Mouse (Mus musculus) forebrain, embryonic 15.5 days (tissue): Measurements from ENCODE around the gene Dab2. TPM values are rescaled to one million over a fixed set of nuclear protein-coding genes. Genes with fewer than 3 reads are reported as not detected.

Experiments
- ATAC-seq: fragments of 200-750 bp; cut with Nextera tagmentation; replicated peaks from 2 replicates; pipeline ENCODE4 v1.8.0; 2017; ENCODE audit warnings: mild to moderate bottlenecking, moderate TSS enrichment, moderate library complexity
- H3K27ac ChIP-seq: fragments of 300-500 bp; sonication (generic); replicated peaks from 2 replicates; pipeline ENCODE4 v1.5.1; 2015; ENCODE audit warnings: mild to moderate bottlenecking, inconsistent platforms
- H3K27me3 ChIP-seq: fragments of 300-500 bp; sonication (generic); 2 replicates; pipeline ENCODE4 v1.6.1; 2015; ENCODE audit warnings: inconsistent platforms
- H3K36me3 ChIP-seq: fragments of 300-500 bp; sonication (generic); 2 replicates; pipeline ENCODE4 v1.6.1; 2015; ENCODE audit warnings: mild to moderate bottlenecking, inconsistent platforms
- H3K4me1 ChIP-seq: fragments of 300-500 bp; sonication (generic); 2 replicates; pipeline ENCODE4 v1.6.1; 2015; ENCODE audit warnings: inconsistent platforms
- H3K4me2 ChIP-seq: fragments of 300-500 bp; sonication (generic); replicated peaks from 2 replicates; pipeline ENCODE4 v1.6.1; 2015; ENCODE audit warnings: mild to moderate bottlenecking, inconsistent platforms
- H3K4me3 ChIP-seq: fragments of 300-500 bp; sonication (generic); 2 replicates; pipeline ENCODE4 v1.5.1; 2015; ENCODE audit warnings: mild to moderate bottlenecking, inconsistent platforms
- H3K9ac ChIP-seq: fragments of 300-500 bp; sonication (generic); replicated peaks from 2 replicates; pipeline ENCODE4 v1.6.1; 2015; ENCODE audit warnings: mild to moderate bottlenecking, inconsistent platforms
- H3K9me3 ChIP-seq: fragments of 300-500 bp; sonication (generic); 2 replicates; pipeline ENCODE4 v1.6.1; 2016; ENCODE audit warnings: inconsistent platforms
- WGBS: fragments of 180-500 bp; shearing (Covaris S2); methylation state at CpG from one replicate; pipeline ENCODE4 v1.1.7; 2015; ENCODE audit warnings: mixed read lengths; 5-methylcytosine and 5-hydroxymethylcytosine counted together
- polyA plus RNA-seq: library from polyadenylated mRNA; unstranded; fragments of >200 nt; fragmentation: Nextera tagmentation; extraction: Ambion mirVana; gene quantifications from 2 replicates; pipeline ENCODE4 v1.2.1, GENCODE M21; 2015

The Dab2 gene
- polyA plus RNA-seq, 1 experiment from 2014 or later: 10.4 TPM

DNA sequence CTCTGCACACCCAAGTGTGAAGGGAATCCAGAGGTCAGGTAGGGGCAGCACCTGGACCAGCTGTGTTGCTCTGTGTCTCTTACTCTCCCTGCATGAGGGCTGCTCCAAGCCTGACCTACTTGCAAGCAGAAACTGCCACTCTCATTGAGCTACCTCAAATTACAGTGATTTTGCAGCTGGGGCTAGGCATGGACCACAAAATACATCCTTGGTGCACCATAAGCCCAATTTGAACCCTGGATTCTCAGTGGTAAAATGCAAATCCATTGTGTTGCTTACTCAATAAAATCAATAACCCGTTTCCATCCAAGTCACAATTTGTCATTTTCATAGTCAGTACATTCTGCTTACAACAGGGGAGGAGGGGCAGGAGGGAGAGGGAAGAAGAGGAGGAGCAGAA is 85.7 kb downstream of the Dab2 start:
- H3K4me2 ChIP-seq: no peak overlapping the region
- H3K27ac ChIP-seq: no peak overlapping the region
- no peak overlapping the region for H3K9ac ChIP-seq
- H3K4me1 ChIP-seq: peaks cover 17% of the 10 kb centered on the region
- no peaks in the 10 kb centered on the region for H3K36me3 ChIP-seq
- WGBS: 31% methylated on average over 1 of the region's 1 CpGs
- no peaks in the 10 kb centered on the region for H3K9me3 ChIP-seq
- no peaks in the 10 kb centered on the region for H3K27me3 ChIP-seq
- no peak for ATAC-seq
- H3K4me3 ChIP-seq: no peak overlapping the region

DNA sequence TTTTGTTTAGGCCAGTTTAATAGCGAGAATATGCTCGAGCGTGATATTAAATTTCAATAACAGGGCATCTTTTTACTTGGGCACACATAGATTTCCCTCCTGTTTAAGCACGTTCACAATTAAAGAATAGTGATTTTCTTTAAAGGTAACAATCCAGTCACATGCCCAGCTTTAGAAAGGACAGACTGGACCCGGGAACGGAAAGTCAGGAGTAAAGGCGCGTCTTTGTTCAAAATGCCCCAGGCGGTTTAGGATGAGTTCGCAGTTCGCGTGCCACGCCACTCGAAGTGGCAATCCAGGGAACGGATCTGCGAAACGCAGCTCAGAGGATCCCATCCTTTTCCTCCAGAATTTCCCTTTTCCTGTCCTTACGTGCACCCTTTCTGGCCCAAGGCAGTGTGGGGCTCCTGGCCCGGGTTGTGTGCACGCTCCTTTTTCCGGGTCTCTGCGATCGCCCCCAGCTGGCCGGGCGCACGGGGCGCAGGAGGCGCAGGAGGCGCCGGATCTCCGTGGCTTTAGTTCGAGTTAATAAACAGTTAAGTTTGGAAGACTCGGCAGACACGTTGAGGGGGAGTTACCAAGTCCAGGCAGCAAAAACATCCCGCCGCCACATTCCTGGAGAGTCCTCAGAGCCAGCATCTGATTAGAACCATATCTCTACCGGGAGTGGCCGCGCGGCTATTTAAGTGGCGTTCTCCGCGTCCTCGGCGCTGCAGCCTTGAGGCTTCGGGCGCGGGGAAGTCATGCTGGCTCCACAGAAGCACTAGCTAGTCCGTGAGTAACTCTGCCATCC is 86.8 kb downstream of the Dab2 start:
- H3K36me3 ChIP-seq: no peaks in the 10 kb centered on the region

DNA sequence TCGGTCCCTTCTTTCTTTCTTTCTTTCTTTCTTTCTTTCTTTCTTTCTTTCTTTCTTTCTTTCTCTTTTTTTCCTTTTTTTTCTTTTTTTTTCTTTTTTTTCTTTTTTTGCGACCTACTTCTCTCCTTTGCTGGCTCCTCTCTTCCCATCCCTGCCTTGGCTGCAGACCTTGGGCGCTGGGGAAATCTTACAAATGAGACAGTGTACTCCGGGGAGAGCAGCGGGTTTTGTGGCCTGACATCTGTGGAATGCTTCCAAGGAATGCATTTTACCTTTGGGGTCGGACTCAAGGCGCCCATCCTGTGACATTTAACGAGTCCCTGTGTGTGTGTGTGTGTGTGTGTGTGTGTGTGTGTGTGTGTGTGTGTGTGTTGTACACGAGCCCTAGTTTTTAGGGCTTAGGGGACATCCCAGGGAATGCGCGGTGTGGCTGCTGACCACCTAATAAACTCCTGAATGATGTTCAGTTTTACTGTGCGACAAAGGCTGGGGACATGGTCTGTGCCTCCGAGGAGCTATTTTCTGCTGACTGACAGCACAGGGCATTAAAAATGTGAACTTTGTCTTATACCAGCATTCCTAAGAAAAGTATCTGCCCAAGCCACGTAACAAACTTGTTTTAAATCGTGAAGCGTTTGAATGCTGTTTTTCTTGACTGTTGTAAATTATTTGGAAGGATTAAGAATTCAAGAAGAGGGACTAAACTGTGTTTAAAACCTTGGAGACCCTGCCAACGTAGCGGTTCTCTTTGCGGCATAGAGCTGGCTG is 87.6 kb downstream of the Dab2 start:
- Histone ChIP-seq H3K4me2 (peak overlapping the region; percentile 77), H3K36me3 (no peaks in the 10 kb centered on the region), H3K9me3 (no peaks in the 10 kb centered on the region), H3K4me3 (peak overlapping the region; percentile 52), H3K27me3 (no peaks in the 10 kb centered on the region), H3K9ac (peak overlapping the region; percentile 54), H3K27ac (no peak overlapping the region), H3K4me1 (peaks cover 17% of the 10 kb centered on the region)
- 0 out of 2 replicates have a peak, but pooled peaks have one; percentile 39 for ATAC-seq
- WGBS: 8% methylated on average over 19 of the region's 19 CpGs

More for the DNA sequence above, 86.8 kb downstream of the Dab2 start:
- Histone ChIP-seq H3K4me2 (peak overlapping the region; percentile 77), H3K4me3 (peak overlapping the region; percentile 52), H3K4me1 (peaks cover 17% of the 10 kb centered on the region), H3K27me3 (no peaks in the 10 kb centered on the region), H3K9ac (peak overlapping the region; percentile 54), H3K27ac (no peak overlapping the region), H3K9me3 (no peaks in the 10 kb centered on the region)
- 2% methylated on average over 49 of the region's 49 CpGs for WGBS
- peak; percentile 95 for ATAC-seq

DNA sequence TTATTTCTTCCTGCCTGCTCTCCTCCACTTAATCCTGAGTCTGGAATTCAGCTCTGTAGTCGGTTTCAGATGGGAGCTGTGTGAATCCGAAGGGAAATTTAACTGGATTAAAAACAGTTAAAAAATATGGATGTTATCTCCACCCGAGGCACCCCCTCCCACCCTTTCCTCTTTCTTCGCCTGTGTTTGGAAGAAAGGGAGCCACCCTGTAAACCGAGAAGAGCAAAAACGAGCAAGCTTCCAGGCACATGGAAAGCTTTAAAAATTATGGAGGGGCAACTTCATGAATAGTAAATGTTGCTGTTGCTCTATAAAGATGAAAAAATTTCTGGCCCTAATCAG is 88.1 kb downstream of the Dab2 start:
- no peak overlapping the region for H3K9ac ChIP-seq
- H3K4me3 ChIP-seq: peak overlapping the region; percentile 52; the same call in 1 of the 2 replicates
- no peak overlapping the region for H3K27ac ChIP-seq
- 20% methylated on average over 6 of the region's 6 CpGs for WGBS
- no peaks in the 10 kb centered on the region for H3K9me3 ChIP-seq
- H3K4me1 ChIP-seq: peaks cover 17% of the 10 kb centered on the region
- peak overlapping the region; percentile 77 for H3K4me2 ChIP-seq
- ATAC-seq: no peak
- no peaks in the 10 kb centered on the region for H3K36me3 ChIP-seq
- H3K27me3 ChIP-seq: no peaks in the 10 kb centered on the region

DNA sequence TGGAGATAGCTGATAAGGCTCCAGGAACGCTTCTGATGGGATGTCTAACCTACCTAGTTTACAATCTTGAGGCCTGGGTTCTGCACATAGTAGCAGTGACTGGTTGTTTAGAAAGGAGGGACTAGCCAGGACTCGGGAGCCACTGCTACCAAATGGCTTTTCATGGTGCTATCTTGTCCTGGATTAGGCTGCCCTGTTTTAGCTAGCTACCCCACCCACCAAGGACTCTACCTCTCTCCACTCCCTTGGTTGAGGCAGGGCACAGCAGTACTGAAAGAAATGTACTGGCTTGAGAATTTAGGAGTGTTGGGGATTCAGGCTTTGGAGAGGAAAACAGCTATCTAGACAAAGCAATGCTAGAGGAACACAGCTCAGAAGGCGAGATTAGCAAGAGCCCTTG is 88.6 kb downstream of the Dab2 start:
- 79% methylated on average over 3 of the region's 3 CpGs for WGBS
- H3K36me3 ChIP-seq: no peaks in the 10 kb centered on the region

DNA sequence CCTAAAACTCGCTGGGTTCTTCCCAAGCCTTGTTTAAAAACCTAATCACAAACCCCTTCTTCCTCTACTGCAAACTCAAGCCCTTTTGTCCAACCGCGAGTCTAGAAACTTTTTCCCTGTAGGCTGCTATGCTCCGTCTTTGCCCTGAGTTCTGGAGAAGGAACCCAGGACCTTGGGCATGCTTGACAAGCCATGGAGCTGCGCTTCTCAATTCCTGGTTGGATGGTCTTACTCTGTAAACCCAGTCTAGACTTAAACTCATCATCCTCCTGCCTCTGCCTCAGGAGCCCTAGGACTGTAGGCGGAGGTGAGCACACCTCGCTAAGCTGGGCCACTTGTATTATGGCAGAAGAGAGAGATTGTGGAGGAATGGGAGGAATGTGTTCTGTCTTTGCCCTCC is 89.0 kb downstream of the Dab2 start:
- no peak overlapping the region for H3K9ac ChIP-seq
- H3K4me2 ChIP-seq: no peak overlapping the region
- no peaks in the 10 kb centered on the region for H3K36me3 ChIP-seq
- H3K4me3 ChIP-seq: no peak overlapping the region
- H3K27ac ChIP-seq: no peak overlapping the region
- WGBS: 94% methylated on average over 7 of the region's 7 CpGs
- no peak for ATAC-seq
- H3K9me3 ChIP-seq: no peaks in the 10 kb centered on the region
- peaks cover 17% of the 10 kb centered on the region for H3K4me1 ChIP-seq
- no peaks in the 10 kb centered on the region for H3K27me3 ChIP-seq

More for the DNA sequence above, 88.6 kb downstream of the Dab2 start:
- H3K4me2 ChIP-seq: peak overlapping the region; percentile 77; the same call in 1 of the 2 replicates
- H3K4me1 ChIP-seq: peaks cover 17% of the 10 kb centered on the region
- H3K4me3 ChIP-seq: peak overlapping the region; percentile 52; the same call in 1 of the 2 replicates
- ATAC-seq: no peak
- H3K27me3 ChIP-seq: no peaks in the 10 kb centered on the region
- H3K27ac ChIP-seq: no peak overlapping the region
- no peak overlapping the region for H3K9ac ChIP-seq
- H3K9me3 ChIP-seq: no peaks in the 10 kb centered on the region

DNA sequence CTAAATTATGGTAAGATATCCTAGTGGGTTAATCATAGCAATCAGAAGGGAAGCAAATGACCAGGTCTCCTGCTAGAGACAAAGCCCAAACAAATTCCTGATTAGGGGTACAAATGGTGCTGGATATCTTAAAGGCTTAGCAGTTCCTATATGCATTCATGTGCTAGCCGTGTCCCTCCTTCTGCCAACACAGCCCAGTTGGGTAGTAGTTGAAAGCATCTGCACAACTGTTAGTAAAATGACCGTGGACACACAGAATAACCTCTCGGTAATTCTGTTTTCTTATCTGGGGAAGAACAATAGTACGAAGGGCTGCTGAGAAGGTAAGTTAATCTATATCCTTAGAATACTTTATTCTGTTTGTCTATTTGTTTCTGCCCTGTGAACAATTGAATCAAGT is 90.5 kb downstream of the Dab2 start:
- H3K4me3 ChIP-seq: no peak overlapping the region
- no peak for ATAC-seq
- H3K27me3 ChIP-seq: no peaks in the 10 kb centered on the region

DNA sequence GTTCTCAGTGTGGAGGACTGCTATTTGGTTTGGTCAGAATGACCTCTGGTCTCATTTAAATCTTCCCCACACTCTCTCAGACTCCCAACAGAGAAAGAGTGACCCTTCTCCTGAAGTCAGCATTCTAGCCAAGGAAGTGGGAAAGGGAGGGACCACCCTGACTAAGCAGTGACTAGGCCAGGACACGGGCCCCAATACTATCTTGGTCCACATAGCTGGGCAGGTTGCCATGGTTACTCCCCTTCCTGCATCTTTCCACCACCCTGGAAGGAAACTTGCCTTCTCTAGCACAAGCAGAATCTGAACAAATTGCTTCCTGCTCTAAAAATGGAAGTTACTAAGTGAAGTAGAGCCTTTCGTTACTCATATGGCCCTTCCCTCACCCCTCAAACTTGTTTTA is 91.1 kb downstream of the Dab2 start:
- H3K4me3 ChIP-seq: no peak overlapping the region
- WGBS: 53% methylated on average over 2 of the region's 2 CpGs
- no peaks in the 10 kb centered on the region for H3K36me3 ChIP-seq
- H3K27me3 ChIP-seq: no peaks in the 10 kb centered on the region
- no peak for ATAC-seq
- H3K9ac ChIP-seq: no peak overlapping the region
- H3K4me1 ChIP-seq: peaks cover 17% of the 10 kb centered on the region
- no peak overlapping the region for H3K4me2 ChIP-seq
- H3K27ac ChIP-seq: no peak overlapping the region
- no peaks in the 10 kb centered on the region for H3K9me3 ChIP-seq

More for the DNA sequence above, 90.5 kb downstream of the Dab2 start:
- Histone ChIP-seq H3K27ac (no peak overlapping the region), H3K36me3 (no peaks in the 10 kb centered on the region), H3K4me1 (peaks cover 17% of the 10 kb centered on the region), H3K9ac (no peak overlapping the region), H3K4me2 (no peak overlapping the region), H3K9me3 (no peaks in the 10 kb centered on the region)
- 69% methylated on average over 4 of the region's 4 CpGs for WGBS

DNA sequence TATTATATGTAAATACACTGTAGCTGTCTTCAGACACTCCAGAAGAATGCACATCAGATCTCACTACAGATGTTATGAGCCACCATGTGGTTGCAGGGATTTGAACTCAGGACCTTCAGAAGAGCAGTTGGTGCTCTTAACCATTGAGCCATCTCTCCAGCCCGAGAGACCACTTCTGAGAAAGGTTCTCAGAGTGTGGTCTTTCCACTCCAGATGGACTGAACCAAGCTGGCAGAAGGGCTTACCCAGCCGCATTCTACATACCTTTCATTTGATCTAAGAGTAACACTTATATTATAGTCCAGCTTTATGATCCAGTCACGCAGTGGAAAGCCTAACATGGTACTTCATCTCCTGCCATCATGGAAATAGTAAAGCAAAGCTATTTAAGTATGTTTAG is 92.3 kb downstream of the Dab2 start:
- Histone ChIP-seq H3K27ac (no peak overlapping the region), H3K4me1 (peaks cover 7% of the 10 kb centered on the region), H3K36me3 (no peaks in the 10 kb centered on the region), H3K27me3 (no peaks in the 10 kb centered on the region), H3K9me3 (no peaks in the 10 kb centered on the region), H3K4me2 (no peak overlapping the region), H3K9ac (no peak overlapping the region), H3K4me3 (no peak overlapping the region)
- ATAC-seq: no peak
- WGBS: 83% methylated on average over 3 of the region's 3 CpGs

DNA sequence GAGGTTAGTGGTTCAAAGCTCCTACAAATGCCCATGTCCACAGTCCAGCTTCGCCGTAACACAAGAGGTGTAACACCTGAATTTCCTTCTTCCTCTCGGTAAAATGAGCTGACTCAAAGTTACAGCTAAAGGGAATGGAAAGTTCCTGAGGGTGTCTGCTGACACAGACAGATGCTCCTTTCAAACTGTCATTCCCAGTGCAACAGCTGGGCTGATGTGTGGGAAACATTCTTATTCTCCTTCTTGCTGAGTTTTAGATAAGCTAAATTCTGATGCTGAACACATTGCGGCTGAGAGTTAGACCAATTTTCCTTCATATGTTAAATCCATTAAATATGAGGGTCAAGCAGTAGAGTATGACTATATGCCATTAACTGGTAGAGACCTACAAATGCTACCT is 94.0 kb downstream of the Dab2 start:
- Histone ChIP-seq H3K4me2 (no peak overlapping the region), H3K27me3 (no peaks in the 10 kb centered on the region), H3K4me3 (no peak overlapping the region), H3K9me3 (no peaks in the 10 kb centered on the region), H3K4me1 (no peaks in the 10 kb centered on the region), H3K27ac (no peak overlapping the region), H3K9ac (no peak overlapping the region), H3K36me3 (no peaks in the 10 kb centered on the region)
- ATAC-seq: no peak
- 98% methylated on average over 4 of the region's 4 CpGs for WGBS

DNA sequence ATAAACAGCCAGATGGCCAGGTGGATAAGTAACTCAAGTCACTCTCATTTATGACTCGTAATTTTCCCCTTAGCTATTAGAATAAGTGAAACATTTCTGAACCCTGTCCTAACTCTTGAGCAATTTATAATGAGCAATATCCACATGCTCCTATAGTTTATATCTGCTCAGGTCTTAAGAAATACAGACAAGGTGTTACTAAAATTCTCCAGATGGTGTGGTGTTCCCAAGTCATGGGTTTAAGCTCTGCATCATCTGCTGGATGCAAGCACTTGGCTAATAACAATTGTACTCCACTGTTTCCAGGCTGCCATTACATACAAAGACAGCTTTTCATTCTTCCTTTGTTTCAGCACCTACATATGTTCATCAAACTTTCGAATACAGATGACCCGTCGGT is 98.6 kb downstream of the Dab2 start:
- 88% methylated on average over 4 of the region's 4 CpGs for WGBS

DNA sequence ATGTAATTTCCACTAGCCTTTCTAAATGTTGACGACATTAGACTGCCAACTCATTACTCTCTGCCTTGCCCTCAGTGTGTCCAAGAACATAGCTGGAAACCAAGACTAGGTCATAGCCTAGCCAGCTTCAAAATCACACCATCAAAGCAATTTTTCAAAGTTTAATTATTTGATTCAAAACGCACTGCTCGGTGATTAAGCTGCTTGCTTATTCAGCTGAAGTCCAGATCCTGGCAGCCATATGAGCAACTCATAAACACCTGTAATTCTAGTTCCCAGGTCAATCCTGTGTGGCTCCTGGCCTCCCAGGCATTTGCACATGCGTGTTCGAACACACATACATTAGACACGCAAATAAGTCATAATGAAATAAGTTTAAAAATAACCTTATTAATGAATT is 99.3 kb downstream of the Dab2 start:
- Histone ChIP-seq H3K9ac (no peak overlapping the region), H3K27ac (no peak overlapping the region), H3K9me3 (no peaks in the 10 kb centered on the region), H3K4me3 (no peak overlapping the region), H3K4me2 (no peak overlapping the region), H3K36me3 (no peaks in the 10 kb centered on the region), H3K4me1 (no peaks in the 10 kb centered on the region), H3K27me3 (no peaks in the 10 kb centered on the region)
- no peak for ATAC-seq
- 91% methylated on average over 6 of the region's 6 CpGs for WGBS

More for the DNA sequence above, 98.6 kb downstream of the Dab2 start:
- Histone ChIP-seq H3K36me3 (no peaks in the 10 kb centered on the region), H3K4me3 (no peak overlapping the region), H3K4me1 (no peaks in the 10 kb centered on the region), H3K27ac (no peak overlapping the region), H3K4me2 (no peak overlapping the region), H3K9ac (no peak overlapping the region), H3K9me3 (no peaks in the 10 kb centered on the region), H3K27me3 (no peaks in the 10 kb centered on the region)
- ATAC-seq: no peak
